Mouse (Mus musculus): ENCODE results near the gene Olfr1328.

GRCm38 (mm10) chr4:118901981-118902380 is 36.4 kb downstream of the Olfr1328 start:
- TF ChIP-seq CTCF (IDR thresholded peaks at IDR 0.05; ENCODE audit: control insufficient read depth, insufficient read depth, insufficient replicate concordance, low read depth, low read length) (no peak), POLR2A (IDR thresholded peaks at IDR 0.05; ENCODE audit: control insufficient read depth, low read depth, low read length) (no peak)
